Mouse (Mus musculus) cerebellum, adult 11-12 months (tissue): ENCODE measurements around the gene Ifit1bl2.
"Not testable (repeated sequence)": the region's sequence is repeated elsewhere in the genome, so short reads cannot be mapped to it uniquely, and the experiment has no call there.

Experiments used
- DNase-seq: peaks from one replicate; pipeline ENCODE4 v3.0.0; 2022

The Ifit1bl2 gene

GRCm38 (mm10) chr19:34640623-34641022, at the start of gene Ifit1bl2, which contains the start of gene Ifit1:
Gene Ifit1bl2 (minus strand): TSS chr19:34640743.
Gene Ifit1 (plus strand): TSS chr19:34640871.
- DNase-seq, result no peak

GRCm38 (mm10) chr19:34685530-34685929, 45.0 kb upstream of the Ifit1bl2 start:
- no peak for DNase-seq

GRCm38 (mm10) chr19:34684857-34685256, 44.3 kb upstream of the Ifit1bl2 start:
- DNase-seq, result no peak

GRCm38 (mm10) chr19:34678428-34678827, 37.9 kb upstream of the Ifit1bl2 start:
- DNase-seq, result no peak

GRCm38 (mm10) chr19:34673476-34673875, 32.9 kb upstream of the Ifit1bl2 start:
- peak; percentile 29 for DNase-seq

GRCm38 (mm10) chr19:34666127-34666526, 25.6 kb upstream of the Ifit1bl2 start:
- peak; percentile 24 for DNase-seq

GRCm38 (mm10) chr19:34662740-34663139, 22.2 kb upstream of the Ifit1bl2 start:
- DNase-seq, result no peak

GRCm38 (mm10) chr19:34662067-34662507, 21.5 kb upstream of the Ifit1bl2 start:
- peak; percentile 56 for DNase-seq

- no peak for DNase-seq
Observed at GRCm38 (mm10) chr19:34656511-34657298, 16.2 kb upstream of the Ifit1bl2 start.

- DNase-seq, result no peak
Observed at GRCm38 (mm10) chr19:34655227-34655805, 14.8 kb upstream of the Ifit1bl2 start.

- no peak for DNase-seq
Observed at GRCm38 (mm10) chr19:34650997-34651396, 10.5 kb upstream of the Ifit1bl2 start.

- DNase-seq, result no peak
Observed at GRCm38 (mm10) chr19:34650276-34650675, 9.7 kb upstream of the Ifit1bl2 start.

GRCm38 (mm10) chr19:34647630-34648029, 7.1 kb upstream of the Ifit1bl2 start:
- not testable (repeated sequence) for DNase-seq

- DNase-seq, result no peak
Observed at GRCm38 (mm10) chr19:34642616-34643015, 2.1 kb upstream of the Ifit1bl2 start.

GRCm38 (mm10) chr19:34636933-34637557, 3.5 kb downstream of the Ifit1bl2 start:
- no peak for DNase-seq

- no peak for DNase-seq
Observed at GRCm38 (mm10) chr19:34633484-34633883, 7.1 kb downstream of the Ifit1bl2 start.

- DNase-seq, result no peak
Observed at GRCm38 (mm10) chr19:34631487-34631886, 9.1 kb downstream of the Ifit1bl2 start.

GRCm38 (mm10) chr19:34627496-34627895, 13.0 kb downstream of the Ifit1bl2 start:
- no peak for DNase-seq

GRCm38 (mm10) chr19:34624663-34625062, 15.9 kb downstream of the Ifit1bl2 start:
- DNase-seq, result no peak

- DNase-seq, result no peak
Observed at GRCm38 (mm10) chr19:34623781-34624180, 16.8 kb downstream of the Ifit1bl2 start.

- no peak for DNase-seq
Observed at GRCm38 (mm10) chr19:34620871-34621270, 19.7 kb downstream of the Ifit1bl2 start.

- DNase-seq, result not testable (repeated sequence)
Observed at GRCm38 (mm10) chr19:34612243-34613001, 28.1 kb downstream of the Ifit1bl2 start.

GRCm38 (mm10) chr19:34610118-34610517, 30.4 kb downstream of the Ifit1bl2 start:
- not testable (repeated sequence) for DNase-seq
